Mouse (Mus musculus) heart, postnatal 10 days (tissue): ENCODE results near the gene Nqo1. TPM values are rescaled to one million over a fixed set of nuclear protein-coding genes. Genes with fewer than 3 reads are reported as not detected.
A peak's percentile ranks its signal among the peaks of the same experiment; 100 is the strongest.

Source experiments
- DNase-seq, 2 experiments: peaks; one replicate each; pipeline ENCODE4 v3.0.0; 2021
- intact Hi-C: fragments of 180-260 bp; cut with DNase I; formaldehyde crosslinking; loops from one replicate; pipeline ENCODE4 v1.15.1; 2025
- total RNA-seq, 2 experiments: library from RNA; stranded (reverse); gene quantifications; 2 replicates each; pipeline ENCODE4 v1.2.3; 2021

Nqo1 gene
- total RNA-seq, 2 experiments from 2014 or later, result 14.8 to 17.0 TPM

DNA sequence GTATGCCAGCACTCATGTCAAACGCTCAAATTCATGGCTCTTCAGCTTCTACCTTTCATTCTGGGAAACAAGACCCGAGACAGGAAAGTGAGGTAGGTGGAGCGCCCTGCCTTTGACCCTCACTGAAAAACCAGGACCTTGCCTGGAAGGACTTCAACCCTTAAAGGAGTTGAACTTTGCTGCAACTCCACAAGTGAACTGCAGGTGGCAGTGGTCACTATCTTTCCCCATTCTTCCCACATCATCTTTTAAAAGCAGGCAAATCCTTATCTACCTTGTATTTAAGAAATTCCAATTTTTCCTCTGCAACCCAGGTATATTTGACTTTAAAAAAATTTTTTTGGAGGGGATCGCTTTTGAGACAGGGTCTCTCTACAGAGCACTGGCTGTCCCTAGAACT is 8.4 kb upstream of the Nqo1 start:
- DNase-seq, result no peak
- intact Hi-C loops, result no loop called here

DNA sequence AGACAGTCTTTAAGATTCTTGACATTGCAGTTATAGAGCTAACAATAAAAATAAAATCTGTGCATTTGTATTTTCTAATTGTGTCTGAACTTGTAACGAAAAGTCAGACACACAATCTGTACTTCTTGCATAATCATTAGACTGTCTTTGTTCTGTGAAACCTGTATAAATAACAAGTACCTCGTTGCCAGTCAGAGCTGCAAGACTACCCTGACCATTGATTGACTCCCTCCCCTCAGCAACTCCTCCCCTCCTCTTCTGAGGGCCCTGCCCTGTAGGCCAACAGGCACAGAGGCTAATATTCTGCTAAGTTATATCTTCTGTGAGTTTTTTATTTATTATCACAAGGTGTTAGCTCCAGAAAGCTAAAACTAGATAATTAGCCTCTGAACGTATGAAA is 2.9 kb upstream of the Nqo1 start:
- DNase-seq, result no peak
- intact Hi-C loops, result no loop called here

DNA sequence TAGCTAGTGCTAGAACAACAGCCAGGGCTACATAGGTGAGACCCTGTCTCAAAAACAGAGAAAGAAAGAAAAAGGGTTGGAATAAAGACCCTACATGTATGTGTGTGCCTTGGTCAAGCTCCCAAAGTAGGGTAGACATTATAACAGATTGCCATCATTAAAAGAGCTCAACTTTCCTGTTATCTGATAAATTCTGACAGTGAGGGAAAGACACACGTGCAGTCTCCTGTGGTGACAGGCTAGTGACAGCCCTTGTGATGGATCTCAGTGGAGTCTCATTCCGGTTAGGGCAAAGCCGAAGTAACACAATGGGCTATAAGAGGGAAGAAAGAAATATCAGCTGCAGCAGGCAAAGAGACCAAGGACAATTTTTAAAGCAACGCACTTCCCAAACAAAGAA is 1.1 kb upstream of the Nqo1 start:
- intact Hi-C loops, result no loop called here
- no peak for DNase-seq

DNA sequence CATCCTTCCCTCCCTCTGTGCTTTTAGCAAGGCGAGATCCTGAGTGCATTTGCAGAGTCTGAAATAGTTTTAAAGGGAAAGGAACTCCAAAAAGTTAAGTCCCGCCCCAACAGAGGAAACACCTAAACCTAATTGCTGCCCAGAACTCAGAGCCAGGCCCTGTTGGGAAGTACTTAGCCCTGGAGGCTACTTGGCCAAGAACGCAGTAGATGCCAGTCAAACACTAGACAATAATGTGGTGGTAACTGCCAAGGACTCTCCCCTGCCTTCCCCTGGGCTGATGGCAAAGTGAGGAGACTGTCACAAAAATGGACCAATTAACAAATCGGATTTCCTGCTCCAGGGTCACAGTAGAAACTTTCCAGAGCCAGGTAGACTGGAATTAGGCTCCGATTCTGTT is 1.1 kb downstream of the Nqo1 start:
- intact Hi-C loops, result no loop called here
- DNase-seq, result no peak

DNA sequence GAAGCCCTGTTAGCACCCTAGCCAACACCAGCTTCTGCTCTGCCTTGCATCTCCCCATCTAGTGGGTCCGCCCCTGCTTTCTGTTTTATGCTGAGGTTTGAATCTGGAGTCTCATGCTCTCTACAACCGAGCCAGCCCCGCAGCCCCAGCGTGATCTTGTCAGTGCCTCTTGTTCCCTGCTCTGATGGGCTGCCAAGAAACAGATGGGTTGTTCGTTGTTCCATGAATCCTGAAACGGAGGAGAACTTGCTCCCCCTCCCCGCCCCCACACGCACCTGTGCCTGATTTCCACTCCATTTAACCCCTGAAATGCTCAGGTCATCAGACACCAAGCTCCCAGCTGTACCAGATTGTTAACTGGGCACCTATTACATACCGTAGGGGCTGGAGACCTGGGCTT is 3.5 kb downstream of the Nqo1 start:
- intact Hi-C loops, result no loop called here
- DNase-seq, result no peak

DNA sequence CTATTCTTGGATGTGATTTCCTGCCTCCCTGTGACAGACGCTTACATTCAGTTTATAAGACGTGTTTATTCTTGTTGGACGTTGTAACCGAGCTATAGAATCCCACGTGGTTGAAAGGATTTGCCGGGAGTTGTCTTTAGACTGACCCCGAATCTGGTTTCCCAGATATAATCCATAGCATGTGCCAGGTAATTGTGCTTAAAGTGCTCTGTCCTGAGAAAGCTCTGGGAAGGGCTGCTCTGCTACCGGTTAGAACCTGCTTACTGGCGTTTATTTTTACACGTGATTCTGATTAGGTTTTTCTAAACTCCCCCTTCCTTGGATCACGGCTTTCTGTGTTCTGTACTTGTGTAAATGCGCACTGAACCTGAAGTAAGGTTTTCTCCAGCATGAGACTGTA is 5.3 kb downstream of the Nqo1 start:
- intact Hi-C loops, result no loop called here
- no peak for DNase-seq

DNA sequence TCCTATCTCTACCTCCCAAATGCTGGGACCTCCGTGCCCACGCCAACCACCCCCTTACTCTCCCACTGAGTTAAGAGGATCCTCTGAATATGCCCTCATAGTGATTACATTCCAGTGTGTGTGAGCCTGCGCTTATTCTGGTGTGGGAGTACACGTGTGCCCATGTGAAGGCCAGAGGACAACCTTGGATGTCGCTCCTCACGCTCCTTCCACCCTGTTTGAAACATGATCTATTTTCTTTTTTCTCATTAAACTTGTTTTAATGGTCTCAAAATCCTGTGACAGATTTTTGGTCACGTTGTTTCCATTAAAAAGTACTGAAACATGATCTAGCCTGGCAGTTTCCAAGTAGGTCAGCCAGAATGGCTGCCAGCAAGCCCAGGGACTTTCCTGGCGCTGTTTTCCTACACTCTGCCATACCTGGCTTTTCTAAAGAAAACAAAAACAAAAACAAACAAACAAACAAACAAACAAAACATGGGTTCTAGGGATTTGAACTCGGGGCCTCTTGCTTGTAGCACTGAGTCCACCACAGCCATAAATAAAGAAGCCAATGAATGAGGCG is 6.8 kb downstream of the Nqo1 start:
- intact Hi-C loops, result no loop called here
- no peak for DNase-seq

DNA sequence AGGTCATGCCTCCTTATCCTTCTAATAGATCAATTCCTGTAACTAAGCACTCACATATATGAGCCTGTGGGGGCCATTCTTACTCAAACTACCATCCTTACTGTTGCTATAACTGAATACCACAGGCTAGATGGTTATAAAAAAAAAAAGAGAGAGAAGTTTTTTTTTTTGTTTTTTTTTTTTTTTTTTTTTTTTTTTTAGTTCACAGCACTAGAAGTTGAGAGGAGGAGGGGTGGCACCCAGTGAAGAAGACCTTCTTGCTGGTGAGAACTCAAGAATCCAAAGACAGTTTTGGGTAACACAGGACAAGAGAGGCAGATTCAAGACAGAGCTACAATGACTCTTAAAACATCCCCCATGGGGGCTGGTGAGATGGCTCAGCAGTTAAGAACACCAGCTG is 7.6 kb downstream of the Nqo1 start:
- intact Hi-C loops, result no loop called here
- DNase-seq, result no peak

DNA sequence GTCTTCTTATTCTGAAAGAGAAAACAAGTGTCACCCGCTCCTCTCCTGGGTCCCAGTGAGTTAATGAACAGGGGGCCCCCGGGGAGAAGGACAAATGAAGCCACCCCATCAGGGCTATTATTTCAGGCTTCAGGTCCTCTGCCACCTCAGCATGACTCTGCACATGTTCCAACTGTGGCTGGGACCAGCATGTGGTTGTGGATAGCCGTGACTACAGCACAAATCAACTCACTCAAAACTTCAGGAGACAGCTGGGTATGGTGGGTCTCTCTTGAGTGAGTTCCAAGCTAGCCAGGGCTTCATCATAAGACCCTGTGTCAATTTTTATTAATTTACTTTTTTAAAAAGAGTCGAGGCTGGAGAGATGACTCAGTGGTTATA is 11.9 kb downstream of the Nqo1 start:
- no peak for DNase-seq
- intact Hi-C loops, result no loop called here

DNA sequence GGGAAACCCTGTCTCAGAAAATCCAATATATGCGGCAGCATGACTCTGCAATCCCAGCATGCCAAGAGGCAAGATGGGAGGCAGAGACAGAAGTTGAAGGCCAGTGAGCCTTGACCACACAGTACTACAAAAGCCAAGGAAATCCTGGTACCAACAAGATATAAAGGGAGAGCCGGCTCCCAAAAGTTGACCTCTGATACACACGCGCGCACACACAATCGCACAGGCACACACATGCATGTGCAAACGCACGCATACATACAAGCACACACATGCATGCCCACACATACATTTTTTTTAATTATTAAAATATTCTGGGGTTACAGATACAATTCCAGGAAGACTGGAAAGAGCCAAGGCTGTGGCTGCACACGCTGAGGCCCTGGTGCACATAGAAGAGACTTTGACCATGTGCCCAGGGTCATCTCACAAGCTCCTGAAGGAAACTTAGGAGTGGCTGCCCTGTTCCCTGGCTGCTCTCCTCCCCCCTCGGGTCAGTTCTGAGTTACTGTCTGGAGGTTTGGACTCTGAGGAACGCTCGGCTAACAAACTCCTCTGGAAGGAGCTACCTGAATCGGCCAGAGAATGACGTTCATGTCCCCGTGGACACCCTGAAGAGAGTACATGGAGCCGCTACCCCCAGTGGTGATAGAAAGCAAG is 12.4 kb downstream of the Nqo1 start:
- intact Hi-C loops, result no loop called here
- no peak for DNase-seq

DNA sequence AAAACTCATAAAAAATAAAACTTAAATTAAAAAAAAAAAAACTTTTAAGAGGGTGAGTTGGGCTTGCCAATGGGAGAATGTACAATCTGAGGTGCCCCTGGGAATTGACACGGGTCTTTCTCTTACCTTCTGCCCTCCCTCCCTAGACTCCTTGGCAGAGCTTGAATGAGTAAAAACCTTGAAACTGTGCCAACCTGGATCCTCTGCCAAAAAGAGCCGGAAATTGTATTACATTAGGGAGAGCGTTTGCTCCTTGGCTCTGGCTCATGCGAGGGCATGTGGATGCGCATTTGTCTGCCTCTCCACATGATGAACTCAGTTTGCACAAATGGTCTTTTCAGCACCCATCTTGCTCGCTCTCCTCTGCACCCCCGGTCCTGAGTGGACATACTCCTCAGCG is 13.4 kb downstream of the Nqo1 start:
- intact Hi-C loops, result loop anchor here (5.0 kb wide), 1 partner anchor 188 kb away; no protein-coding TSS in a partner anchor
- DNase-seq, result peak; percentile 81 to 82

DNA sequence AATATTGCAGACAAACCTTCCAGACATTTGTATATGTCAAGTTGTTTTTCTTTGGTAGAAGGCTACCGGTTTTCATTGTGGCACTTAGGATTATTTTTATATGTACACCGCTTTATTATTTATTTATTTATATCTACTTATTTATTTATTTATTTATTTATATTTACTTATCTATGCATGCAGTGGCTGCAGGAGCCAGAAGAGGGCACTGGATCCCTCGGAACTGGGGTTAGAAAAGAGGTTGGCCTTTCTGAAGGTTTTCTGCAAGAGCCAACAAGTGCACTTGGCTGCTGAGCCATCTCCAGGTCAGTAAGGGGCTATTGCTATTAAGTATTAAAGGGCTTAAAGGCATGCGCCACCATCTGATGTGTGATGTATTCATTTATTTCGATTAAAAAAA is 15.1 kb downstream of the Nqo1 start:
- peak in 1 of 2 experiments; percentile 54 for DNase-seq
- intact Hi-C loops, result loop anchor here (5.0 kb wide), 1 partner anchor 189 kb away; no protein-coding TSS in a partner anchor

DNA sequence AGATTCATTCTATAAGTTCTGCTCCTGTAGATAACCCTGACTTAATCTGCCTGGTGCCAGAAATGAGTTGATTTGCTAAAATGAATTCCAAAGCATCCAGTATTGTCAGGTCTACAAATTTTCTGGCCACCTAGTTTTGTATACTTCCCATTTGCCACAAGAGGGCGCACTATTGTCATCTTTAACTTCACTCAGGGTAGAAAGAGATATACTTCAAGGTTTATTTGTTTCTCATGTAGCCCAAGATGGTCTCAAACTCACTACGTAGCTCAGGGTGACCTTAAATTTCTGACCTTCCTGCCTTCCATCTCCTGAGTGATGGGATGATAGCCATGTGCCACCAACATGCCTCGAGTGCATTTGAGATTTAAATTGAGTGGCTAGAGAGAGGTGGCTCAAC is 16.4 kb downstream of the Nqo1 start:
- intact Hi-C loops, result loop anchor here (1.0 to 5.0 kb wide), 2 partner anchors 39 to 191 kb away; partner anchors contain the start of gene Nob1
- peak in 1 of 2 experiments; percentile 63 for DNase-seq

DNA sequence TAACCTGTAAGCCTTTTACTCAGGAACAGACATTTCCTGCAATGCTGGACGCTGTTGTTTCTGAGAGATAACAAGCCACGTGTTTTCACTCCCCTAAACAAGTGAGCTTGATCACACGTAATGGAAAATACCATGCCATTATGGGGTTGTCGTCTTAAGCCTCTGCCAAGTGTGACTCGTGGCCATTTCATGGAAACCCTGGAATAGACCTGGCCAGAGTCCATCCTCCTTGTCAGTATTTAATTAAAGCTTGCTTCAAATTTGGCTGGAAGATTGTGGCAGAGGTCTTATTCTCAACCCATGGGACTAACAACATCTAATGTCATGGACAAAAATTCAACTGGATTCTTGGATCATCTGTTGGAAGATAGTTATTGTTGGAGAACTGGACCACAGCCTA is 16.8 kb downstream of the Nqo1 start:
- peak; percentile 89 to 90 for DNase-seq
- intact Hi-C loops, result loop anchor here (1.0 to 5.0 kb wide), 2 partner anchors 39 to 191 kb away; partner anchors contain the start of gene Nob1

DNA sequence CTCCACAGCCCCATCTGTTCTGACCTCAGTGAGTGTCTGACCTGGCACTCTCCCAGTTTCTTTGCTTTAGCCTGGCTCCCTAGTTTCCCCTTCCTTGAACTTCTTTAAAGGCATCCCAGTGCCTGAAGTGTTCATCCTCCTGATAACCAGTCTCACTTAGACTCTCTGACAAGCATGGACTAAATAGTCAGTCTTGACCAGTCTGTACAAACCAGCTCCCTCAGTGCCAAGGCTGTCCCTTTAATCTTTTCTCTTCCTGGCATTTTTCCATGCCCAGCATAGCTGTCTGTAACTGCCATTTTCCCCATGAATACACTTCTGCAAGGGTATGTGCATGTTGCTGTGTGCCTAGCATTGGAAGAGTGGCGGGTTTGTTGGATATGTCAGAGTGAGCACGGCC is 17.9 kb downstream of the Nqo1 start:
- intact Hi-C loops, result loop anchor here (5.0 kb wide), 1 partner anchor 192 kb away; no protein-coding TSS in a partner anchor
- DNase-seq, result peak in 1 of 2 experiments; percentile 30

DNA sequence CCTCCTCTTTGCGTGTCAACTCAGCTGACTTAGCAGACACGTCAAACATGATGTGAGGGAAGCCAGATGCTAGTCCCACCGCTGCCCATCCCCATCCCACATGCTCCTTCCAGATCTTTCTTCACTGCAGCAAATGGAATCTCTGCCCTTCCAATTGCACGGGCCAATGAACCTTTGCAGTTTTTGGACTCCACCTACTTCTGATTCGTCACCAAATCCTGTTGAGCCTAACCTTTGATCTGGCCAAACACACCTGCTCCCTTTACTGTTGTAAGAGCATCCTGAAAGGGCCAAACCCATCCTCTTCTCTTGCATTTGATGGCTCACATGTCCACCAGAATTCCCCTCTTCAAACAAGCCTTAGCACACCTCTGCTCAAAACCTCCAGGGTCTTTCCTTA is 18.4 kb downstream of the Nqo1 start:
- DNase-seq, result no peak
- intact Hi-C loops, result loop anchor here (5.0 kb wide), 1 partner anchor 193 kb away; no protein-coding TSS in a partner anchor

DNA sequence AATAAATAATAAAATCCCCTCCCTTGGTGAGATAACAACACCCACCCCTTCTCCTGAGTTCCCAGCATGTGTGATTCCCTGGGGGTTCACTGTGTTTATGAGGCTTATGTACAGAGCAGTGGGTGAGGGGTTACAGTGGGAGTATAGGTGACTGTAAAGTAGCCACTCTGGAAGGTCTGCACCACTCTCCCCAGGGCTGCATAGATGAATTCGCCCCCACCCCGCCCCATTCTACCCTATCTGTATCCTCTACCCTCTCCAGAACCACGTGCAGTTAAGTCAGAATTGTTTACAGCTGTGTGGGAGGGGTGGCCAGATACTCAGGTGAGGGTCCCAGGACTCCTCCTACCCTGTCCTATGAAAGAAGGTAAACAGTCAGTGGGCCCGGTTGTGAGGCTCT is 20.1 kb downstream of the Nqo1 start:
- intact Hi-C loops, result no loop called here
- DNase-seq, result no peak

DNA sequence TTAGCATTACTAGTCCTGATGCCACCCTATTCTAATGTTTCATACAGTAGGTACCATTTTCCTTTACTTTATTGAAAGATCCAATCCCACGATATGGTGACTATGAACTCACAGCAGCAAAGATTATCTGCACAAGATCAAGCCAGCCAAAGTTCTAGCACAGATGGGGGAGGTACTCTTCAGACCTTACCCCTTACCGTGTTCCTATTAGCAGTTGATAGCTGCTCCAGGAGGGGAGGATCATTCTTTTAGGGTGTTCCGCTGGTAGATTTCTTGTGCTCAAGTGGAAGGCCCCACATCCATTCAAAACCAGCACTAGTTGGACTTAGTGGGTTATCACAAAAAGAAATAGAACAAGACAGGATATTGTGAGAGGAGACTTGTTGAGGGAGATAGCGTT is 21.3 kb downstream of the Nqo1 start:
- no peak for DNase-seq
- intact Hi-C loops, result no loop called here

DNA sequence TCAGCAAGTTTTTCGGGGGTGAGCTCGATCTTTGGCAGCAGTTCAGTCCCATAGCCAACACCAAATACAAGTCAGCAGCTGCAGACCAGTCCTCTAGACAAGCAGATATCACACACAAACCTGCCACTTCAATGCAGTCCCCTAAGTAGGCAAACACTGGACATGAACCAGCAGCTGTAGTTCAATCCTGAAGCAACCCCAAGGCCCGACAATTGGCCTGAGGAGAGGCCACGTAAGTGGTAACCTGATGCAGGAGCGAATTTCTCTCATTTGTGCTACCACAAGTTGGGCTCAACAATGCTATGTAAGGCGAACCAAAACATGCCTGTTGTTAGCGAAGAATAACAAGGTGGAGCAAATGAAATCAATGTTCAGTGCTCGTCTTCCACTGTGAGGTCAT is 22.3 kb downstream of the Nqo1 start:
- no peak for DNase-seq
- intact Hi-C loops, result no loop called here

DNA sequence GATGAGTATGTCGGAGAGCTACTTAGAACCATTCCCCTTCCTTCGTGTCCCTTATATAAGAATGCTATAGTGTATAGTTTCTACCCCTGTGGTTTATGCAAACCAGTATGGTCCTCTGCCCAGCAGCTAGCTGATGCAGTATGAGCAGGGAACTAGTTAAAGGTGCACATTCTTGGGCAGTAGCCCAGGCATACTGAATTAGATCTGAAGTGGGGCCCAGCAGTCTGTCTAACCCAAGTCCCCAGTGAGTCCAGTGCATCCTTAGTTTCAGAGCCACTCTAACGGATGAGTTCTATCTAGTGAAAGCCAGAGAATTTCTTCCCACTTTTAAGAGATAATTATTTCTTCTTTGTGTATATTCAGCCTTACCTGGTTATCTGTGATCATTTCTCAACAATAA is 25.7 kb downstream of the Nqo1 start:
- peak; percentile 50 to 63 for DNase-seq
- intact Hi-C loops, result no loop called here

DNA sequence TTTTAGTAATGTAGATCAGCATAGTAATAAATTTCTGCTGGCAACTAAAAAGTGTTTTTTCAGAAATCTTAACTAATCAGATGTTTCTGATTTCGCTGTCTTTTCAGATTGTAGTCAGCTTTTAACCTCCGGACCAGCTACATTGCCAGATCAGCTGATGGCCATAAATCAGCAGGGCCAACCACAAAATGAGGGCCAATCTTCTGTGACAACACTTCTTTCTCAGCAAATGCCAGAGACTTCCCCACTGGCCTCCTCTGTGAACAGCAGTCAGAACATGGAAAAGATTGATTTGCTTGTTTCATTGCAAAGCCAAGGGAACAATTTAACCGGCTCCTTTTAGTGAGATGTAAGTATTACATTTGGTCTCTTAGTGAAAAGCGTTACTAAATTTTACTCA is 32.7 kb downstream of the Nqo1 start:
- intact Hi-C loops, result no loop called here
- no peak for DNase-seq
